Mouse (Mus musculus) kidney, embryonic 15.5 days (tissue): ENCODE measurements at regions not wholly inside any gene's neighbourhood (a gene's known extent, or its start where the extent isn't known, plus 50 kb on each side); places are given as distances from the start of the nearest gene placed in this dataset.

Source experiments
- ATAC-seq: fragments of 200-750 bp; cut with Nextera tagmentation; replicated peaks from 2 replicates; pipeline ENCODE4 v1.8.0; 2017; ENCODE audit warnings: moderate TSS enrichment; ENCODE audit not compliant: low FRiP score
- H3K27ac ChIP-seq: fragments of 300-500 bp; sonication (generic); 2 replicates; pipeline ENCODE4 v1.5.1; 2015; ENCODE audit warnings: mild to moderate bottlenecking, inconsistent platforms
- H3K27me3 ChIP-seq: fragments of 300-500 bp; sonication (generic); 2 replicates; pipeline ENCODE4 v1.6.1; 2015; ENCODE audit warnings: inconsistent platforms
- H3K36me3 ChIP-seq: fragments of 300-500 bp; sonication (generic); 2 replicates; pipeline ENCODE4 v1.6.1; 2015; ENCODE audit warnings: inconsistent platforms
- H3K4me1 ChIP-seq: fragments of 300-500 bp; sonication (generic); 2 replicates; pipeline ENCODE4 v1.6.1; 2015; ENCODE audit warnings: inconsistent platforms
- H3K4me2 ChIP-seq: fragments of 300-500 bp; sonication (generic); 2 replicates; pipeline ENCODE4 v1.6.1; 2015; ENCODE audit warnings: moderate library complexity, mild to moderate bottlenecking, inconsistent platforms
- H3K4me3 ChIP-seq: fragments of 300-500 bp; sonication (generic); replicated peaks from 2 replicates; pipeline ENCODE4 v1.5.1; 2015; ENCODE audit warnings: mild to moderate bottlenecking, inconsistent platforms
- H3K9ac ChIP-seq: fragments of 300-500 bp; sonication (generic); 2 replicates; pipeline ENCODE4 v1.6.1; 2015; ENCODE audit warnings: mild to moderate bottlenecking, inconsistent platforms
- H3K9me3 ChIP-seq: fragments of 300-500 bp; sonication (generic); replicated peaks from 2 replicates; pipeline ENCODE4 v1.6.1; 2016; ENCODE audit warnings: inconsistent platforms
- WGBS: fragments of 180-500 bp; shearing (Covaris S2); methylation state at CpG from one replicate; pipeline ENCODE4 v1.1.7; 2015; ENCODE audit warnings: mixed read lengths; 5-methylcytosine and 5-hydroxymethylcytosine counted together

DNA sequence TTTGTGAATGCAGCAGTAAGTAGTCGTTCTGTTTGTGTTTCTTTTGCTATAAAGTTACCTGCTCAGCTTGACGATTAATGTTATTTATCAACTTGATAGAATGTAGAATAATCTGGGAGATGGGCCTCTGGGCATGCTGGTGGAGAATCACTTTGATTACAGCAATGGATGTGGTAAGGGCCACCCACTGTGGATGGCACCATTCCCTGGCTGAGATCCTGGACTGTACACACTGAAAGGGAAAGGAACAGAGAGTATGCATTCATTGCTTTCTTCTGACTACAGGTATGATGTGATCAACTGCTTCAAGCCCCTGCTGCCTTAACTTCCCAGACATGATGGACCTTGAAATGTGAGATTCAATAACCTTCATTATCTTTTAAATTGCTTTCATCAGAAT lies 299.8 kb upstream of the Bmp2 start:
- 77% methylated on average over 2 of the region's 2 CpGs for WGBS
- H3K27ac ChIP-seq = no peak overlapping the region
- no peaks in the 10 kb centered on the region for H3K9me3 ChIP-seq

DNA sequence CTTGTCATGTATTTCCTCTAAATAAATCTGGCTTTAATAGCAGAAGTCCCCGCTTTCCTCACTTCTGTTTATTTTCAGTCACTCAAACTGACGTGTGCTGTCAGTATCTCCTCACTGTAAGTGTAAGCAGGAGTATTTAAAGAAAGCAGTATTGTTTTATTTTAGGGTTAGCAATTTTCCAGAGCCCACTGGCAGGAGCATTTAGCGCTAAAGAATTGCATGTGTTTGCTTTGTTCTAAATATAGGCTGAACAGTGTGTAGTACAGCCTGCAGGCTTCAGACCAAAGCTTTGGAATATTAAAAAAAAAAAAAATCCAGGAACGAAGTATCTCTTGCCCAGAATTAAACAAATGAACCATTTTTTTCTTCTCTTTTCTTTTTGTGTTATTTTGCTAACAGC lies 277.5 kb upstream of the Bmp2 start:
- Histone ChIP-seq H3K4me3 (no peak overlapping the region), H3K27me3 (no peaks in the 10 kb centered on the region), H3K9ac (no peak overlapping the region), H3K9me3 (no peaks in the 10 kb centered on the region), H3K27ac (no peak overlapping the region), H3K4me2 (no peak overlapping the region), H3K36me3 (no peaks in the 10 kb centered on the region), H3K4me1 (0 out of 2 replicates have a peak, but pooled peaks cover 3% of the 10 kb centered on the region)
- 39% methylated on average over 4 of the region's 4 CpGs for WGBS
- ATAC-seq = no peak

More for the DNA sequence above, 299.8 kb upstream of the Bmp2 start:
- Histone ChIP-seq H3K9ac (no peak overlapping the region), H3K4me3 (no peak overlapping the region), H3K4me1 (no peaks in the 10 kb centered on the region), H3K4me2 (no peak overlapping the region), H3K27me3 (no peaks in the 10 kb centered on the region), H3K36me3 (no peaks in the 10 kb centered on the region)
- ATAC-seq = no peak

DNA sequence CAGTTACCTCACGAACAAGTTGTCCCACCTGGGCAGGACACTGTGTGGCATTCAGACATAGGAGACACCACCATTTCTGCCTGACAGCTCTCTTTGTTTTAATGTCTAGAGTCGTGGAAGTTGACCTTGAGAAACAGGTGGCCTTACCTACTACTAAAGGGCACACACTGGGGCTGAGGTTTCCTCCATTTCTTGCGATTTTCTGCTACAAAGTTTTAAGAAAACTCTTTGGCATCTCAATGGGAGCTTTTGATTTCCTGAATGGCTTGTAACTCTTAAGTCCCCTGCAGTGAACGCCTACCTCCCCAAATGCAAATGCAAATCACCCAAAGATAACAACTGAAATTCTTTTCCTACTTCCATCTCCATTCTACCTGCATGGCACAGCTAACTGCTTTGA lies 273.4 kb upstream of the Bmp2 start:
- no peaks in the 10 kb centered on the region for H3K9me3 ChIP-seq
- H3K27ac ChIP-seq = no peak overlapping the region
- no peak overlapping the region for H3K4me2 ChIP-seq
- H3K4me1 ChIP-seq = no peaks in the 10 kb centered on the region
- no peak for ATAC-seq
- H3K36me3 ChIP-seq = no peaks in the 10 kb centered on the region
- H3K27me3 ChIP-seq = no peaks in the 10 kb centered on the region
- no peak overlapping the region for H3K4me3 ChIP-seq
- no peak overlapping the region for H3K9ac ChIP-seq
- 55% methylated on average over 4 of the region's 4 CpGs for WGBS

DNA sequence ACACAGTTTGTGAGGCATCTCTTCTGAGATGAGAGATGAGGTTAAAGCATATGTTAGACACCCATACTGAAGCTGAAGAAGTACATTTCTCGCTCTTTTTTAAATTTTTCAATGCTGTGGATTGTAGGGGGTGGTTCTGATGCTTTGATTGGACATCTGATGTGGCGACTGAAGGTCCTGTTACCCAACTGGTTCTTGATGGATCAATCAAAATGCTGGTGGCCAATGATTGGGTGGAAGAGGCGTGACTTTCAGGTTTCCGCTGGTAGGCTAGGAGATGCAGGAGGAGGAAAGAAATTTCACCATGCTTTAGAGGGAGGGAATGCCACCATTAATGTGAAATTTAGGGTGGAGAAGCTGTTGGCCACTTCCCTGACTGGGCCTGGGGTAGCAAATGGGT lies 272.7 kb upstream of the Bmp2 start:
- no peak overlapping the region for H3K4me3 ChIP-seq
- no peaks in the 10 kb centered on the region for H3K36me3 ChIP-seq
- no peaks in the 10 kb centered on the region for H3K9me3 ChIP-seq
- no peak overlapping the region for H3K9ac ChIP-seq
- no peaks in the 10 kb centered on the region for H3K27me3 ChIP-seq
- H3K4me1 ChIP-seq = no peaks in the 10 kb centered on the region
- 87% methylated on average over 4 of the region's 4 CpGs for WGBS
- no peak overlapping the region for H3K4me2 ChIP-seq
- ATAC-seq = no peak
- H3K27ac ChIP-seq = no peak overlapping the region

DNA sequence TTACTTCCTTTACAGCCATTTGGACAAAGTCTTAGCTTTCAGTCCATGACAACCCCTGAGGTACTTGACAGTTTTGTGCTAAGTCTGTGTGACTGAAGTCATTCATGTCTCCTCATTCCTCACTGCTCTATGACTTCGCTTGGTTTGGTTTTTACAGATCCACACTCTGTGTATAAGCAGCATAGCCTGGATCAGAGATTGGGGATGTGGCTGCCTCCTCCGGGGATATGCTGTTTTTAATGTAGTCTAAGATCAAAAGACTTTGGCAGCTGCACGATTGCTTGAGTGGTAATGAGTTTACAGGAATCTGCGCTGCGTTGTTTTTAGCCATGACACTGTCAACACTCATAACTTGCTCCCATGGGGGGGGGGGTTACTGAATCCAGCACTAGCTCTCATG lies 269.3 kb upstream of the Bmp2 start:
- ATAC-seq = no peak
- H3K27me3 ChIP-seq = no peaks in the 10 kb centered on the region
- H3K4me1 ChIP-seq = no peaks in the 10 kb centered on the region
- H3K4me2 ChIP-seq = no peak overlapping the region
- H3K27ac ChIP-seq = no peak overlapping the region
- H3K9me3 ChIP-seq = no peaks in the 10 kb centered on the region
- H3K36me3 ChIP-seq = no peaks in the 10 kb centered on the region
- 61% methylated on average over 5 of the region's 5 CpGs for WGBS
- H3K4me3 ChIP-seq = no peak overlapping the region
- H3K9ac ChIP-seq = no peak overlapping the region

DNA sequence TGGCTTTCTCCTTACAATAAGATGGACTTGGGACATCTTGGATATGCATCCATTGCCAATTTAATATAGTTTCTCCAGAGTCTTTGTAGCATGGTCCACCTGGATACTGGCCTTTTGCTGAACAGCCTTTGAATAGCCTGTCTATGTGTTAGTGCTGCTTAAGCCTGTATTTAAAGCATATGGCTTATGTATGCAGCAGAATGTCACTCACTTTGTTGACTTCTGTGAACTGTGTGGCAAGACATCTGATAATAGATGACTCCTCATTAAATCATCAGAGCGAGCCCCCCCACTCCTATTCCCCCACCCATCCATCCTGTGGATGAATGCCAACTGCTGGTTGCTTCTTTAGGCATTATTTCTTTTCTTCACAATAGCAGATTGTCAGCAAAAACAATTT lies 268.2 kb upstream of the Bmp2 start:
- Histone ChIP-seq H3K4me2 (no peak overlapping the region), H3K9me3 (no peaks in the 10 kb centered on the region), H3K27ac (no peak overlapping the region), H3K4me1 (no peaks in the 10 kb centered on the region), H3K27me3 (no peaks in the 10 kb centered on the region), H3K36me3 (no peaks in the 10 kb centered on the region), H3K4me3 (no peak overlapping the region), H3K9ac (no peak overlapping the region)
- 63% methylated on average over 1 of the region's 1 CpGs for WGBS
- ATAC-seq = no peak

DNA sequence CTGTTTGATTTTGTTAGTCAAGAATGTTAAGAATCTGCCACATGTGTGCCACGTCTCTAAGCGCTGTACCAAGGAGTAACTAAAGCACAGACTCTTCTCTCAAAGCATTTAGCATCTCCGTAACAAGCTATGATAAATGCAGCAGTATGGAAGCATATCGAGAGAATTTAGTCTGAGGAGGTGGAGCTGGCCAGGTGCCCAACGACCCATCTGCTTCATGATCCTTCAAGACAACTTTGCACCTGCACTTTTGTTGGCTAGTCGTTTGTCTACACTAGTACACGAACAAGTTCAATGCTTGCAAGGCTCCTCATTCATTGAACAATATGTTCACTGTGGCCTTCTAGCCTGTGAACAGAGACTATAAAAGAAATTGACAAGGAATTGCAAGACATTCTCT lies 257.8 kb upstream of the Bmp2 start:
- WGBS = 79% methylated on average over 7 of the region's 7 CpGs
- H3K9me3 ChIP-seq = no peaks in the 10 kb centered on the region
- H3K36me3 ChIP-seq = no peaks in the 10 kb centered on the region
- no peak overlapping the region for H3K9ac ChIP-seq
- no peak overlapping the region for H3K4me2 ChIP-seq
- no peaks in the 10 kb centered on the region for H3K4me1 ChIP-seq
- no peak overlapping the region for H3K4me3 ChIP-seq
- no peak for ATAC-seq
- H3K27ac ChIP-seq = no peak overlapping the region
- H3K27me3 ChIP-seq = no peaks in the 10 kb centered on the region

DNA sequence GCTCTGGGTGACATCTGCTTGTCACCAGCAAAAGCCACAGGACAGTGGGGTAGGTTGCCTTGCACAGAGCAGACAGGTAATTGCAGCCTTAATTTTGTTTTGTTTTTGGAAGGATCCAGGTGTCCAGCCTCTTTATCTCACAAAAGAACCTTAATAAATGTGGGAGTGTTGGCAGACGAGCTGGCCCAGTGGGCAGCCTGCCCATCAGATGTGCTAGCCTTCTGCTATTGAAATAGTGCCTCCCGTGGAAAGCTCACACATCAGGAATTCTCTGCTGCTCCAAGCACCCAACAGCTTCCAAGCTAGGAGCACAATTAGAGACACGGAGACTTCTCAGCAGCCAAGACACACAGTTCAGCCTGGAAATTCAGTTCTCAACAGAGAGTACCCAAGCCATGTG lies 246.0 kb upstream of the Bmp2 start:
- Histone ChIP-seq H3K4me3 (no peak overlapping the region), H3K4me2 (no peak overlapping the region), H3K36me3 (no peaks in the 10 kb centered on the region), H3K27me3 (no peaks in the 10 kb centered on the region), H3K9me3 (no peaks in the 10 kb centered on the region), H3K27ac (no peak overlapping the region), H3K9ac (no peak overlapping the region), H3K4me1 (no peaks in the 10 kb centered on the region)
- no peak for ATAC-seq
- WGBS = 72% methylated on average over 3 of the region's 3 CpGs

DNA sequence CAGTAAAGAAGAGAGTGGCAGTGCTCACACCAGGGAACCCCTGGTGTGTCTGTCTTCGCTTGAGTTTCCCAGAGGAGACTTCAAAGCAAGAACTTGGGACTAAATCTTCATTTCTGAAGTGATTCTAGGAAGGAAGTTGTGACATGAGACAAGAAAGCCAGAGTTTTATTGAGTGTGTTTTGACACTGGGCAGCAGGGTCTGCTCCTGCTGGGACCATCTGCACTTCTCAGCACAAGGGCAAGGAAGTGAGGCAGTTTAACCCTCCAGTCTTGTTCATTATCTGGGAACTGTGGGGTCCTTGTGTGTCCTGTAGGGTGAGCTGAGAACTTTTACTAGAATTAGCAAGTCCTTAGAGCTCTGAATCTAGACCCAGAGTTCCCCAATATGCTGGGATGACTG lies 241.0 kb upstream of the Bmp2 start:
- H3K27ac ChIP-seq = no peak overlapping the region
- 37% methylated on average over 1 of the region's 1 CpGs for WGBS
- no peak for ATAC-seq
- H3K9ac ChIP-seq = no peak overlapping the region
- H3K27me3 ChIP-seq = no peaks in the 10 kb centered on the region
- H3K4me1 ChIP-seq = no peaks in the 10 kb centered on the region
- H3K4me2 ChIP-seq = no peak overlapping the region
- no peaks in the 10 kb centered on the region for H3K36me3 ChIP-seq
- H3K4me3 ChIP-seq = no peak overlapping the region
- no peaks in the 10 kb centered on the region for H3K9me3 ChIP-seq

DNA sequence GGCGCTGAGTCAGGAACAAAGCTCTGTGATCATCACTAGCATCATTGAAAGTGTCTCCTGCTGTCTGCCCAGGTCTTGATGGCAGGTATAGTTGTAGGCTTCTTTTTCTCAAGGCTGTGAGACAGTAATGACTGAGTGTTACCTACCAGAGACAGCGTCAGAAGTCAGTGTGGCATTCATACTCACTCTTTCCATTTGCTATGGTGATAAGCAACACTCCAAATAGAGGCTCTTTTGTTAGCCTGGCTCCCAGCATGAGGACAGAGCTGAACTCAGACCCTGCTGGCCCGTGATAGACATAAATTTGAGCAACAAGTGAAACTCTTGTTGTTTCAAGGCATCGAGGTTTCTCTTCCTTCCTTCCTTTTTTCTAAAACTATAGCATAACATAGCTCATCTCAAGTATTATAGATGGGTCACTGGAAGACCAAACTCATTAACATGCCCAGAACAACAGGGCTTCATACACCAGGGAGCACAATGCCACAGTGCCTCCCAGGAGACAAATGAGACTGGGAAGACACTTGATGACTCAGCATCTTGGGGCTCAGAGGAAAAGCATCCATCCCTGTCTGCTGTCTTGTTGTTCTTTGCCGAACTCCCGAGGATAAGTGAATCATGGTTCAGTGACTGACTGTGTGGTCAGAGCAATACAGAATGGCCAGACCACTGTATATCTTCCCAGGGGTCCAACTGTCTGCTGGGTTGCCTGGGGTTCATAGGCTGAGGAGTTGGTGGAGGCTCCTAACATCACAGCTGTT lies 225.5 kb upstream of the Bmp2 start:
- Histone ChIP-seq H3K4me3 (no peak overlapping the region), H3K4me2 (no peak overlapping the region), H3K4me1 (0 out of 2 replicates have a peak, but pooled peaks cover 4% of the 10 kb centered on the region), H3K27me3 (no peaks in the 10 kb centered on the region), H3K9me3 (no peaks in the 10 kb centered on the region), H3K9ac (no peak overlapping the region), H3K36me3 (no peaks in the 10 kb centered on the region), H3K27ac (no peak overlapping the region)
- peak; percentile 88 for ATAC-seq
- 36% methylated on average over 6 of the region's 6 CpGs for WGBS

DNA sequence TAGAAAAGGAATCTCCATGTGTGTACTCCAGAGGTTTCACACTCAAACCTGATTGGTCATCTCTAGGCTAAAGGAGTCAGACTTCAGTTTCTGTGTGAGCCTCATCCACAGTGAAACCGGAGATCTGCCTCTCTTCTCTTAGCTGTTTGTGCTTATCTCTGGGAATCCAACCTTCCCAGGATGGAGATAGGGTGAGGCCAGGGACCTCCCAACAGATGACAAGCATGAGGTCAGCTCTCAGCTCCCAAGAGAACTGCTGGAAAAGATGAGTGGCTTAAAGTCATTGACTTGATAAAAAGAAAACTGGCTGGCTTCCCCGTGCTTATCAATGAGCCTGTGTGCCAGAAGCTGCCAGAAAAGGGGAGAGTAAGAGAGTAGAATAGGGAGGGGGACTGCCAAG lies 224.3 kb upstream of the Bmp2 start:
- Histone ChIP-seq H3K27me3 (no peaks in the 10 kb centered on the region), H3K4me1 (0 out of 2 replicates have a peak, but pooled peaks cover 6% of the 10 kb centered on the region), H3K9ac (no peak overlapping the region), H3K27ac (no peak overlapping the region), H3K36me3 (no peaks in the 10 kb centered on the region), H3K4me3 (no peak overlapping the region), H3K4me2 (no peak overlapping the region), H3K9me3 (no peaks in the 10 kb centered on the region)
- ATAC-seq = no peak
- WGBS = 42% methylated on average over 2 of the region's 2 CpGs

DNA sequence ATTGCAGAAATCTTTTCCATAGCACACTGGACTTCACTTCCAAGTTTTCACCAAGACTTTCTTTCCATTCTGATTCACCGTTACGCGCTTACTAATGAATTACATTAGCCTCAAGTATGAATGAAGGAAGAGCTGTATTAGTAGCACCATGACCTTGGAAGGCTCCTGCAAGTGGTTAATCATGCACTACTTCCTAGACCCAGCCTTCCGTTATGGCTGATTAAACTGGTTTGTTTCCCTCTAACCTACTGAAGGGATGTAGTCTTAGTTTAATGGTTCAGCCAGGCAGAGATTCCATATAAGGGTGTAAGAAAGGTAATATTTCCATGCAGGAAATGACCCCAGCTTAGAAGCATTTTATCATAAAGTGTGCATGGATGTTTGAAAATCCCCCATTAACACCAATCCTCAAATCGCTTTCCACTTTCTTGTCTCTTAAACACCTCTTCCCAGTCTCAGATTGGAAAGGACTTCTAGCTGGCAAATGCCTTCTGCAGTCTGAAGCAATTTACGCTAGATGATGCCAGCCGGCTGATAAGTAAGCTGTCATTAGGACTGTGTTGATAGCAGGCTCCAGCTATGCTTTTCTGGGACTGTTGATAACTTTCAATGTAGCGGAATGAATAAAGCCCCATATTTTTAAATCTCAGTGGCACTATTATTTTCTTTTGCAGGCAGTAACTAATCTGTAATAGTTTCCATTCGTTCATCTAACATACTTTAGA lies 215.6 kb upstream of the Bmp2 start:
- Histone ChIP-seq H3K27ac (no peak overlapping the region), H3K4me2 (no peak overlapping the region), H3K4me1 (peaks cover 15% of the 10 kb centered on the region), H3K4me3 (no peak overlapping the region), H3K9me3 (no peaks in the 10 kb centered on the region), H3K36me3 (no peaks in the 10 kb centered on the region), H3K9ac (no peak overlapping the region), H3K27me3 (no peaks in the 10 kb centered on the region)
- ATAC-seq = peak; percentile 85
- WGBS = 60% methylated on average over 9 of the region's 9 CpGs
